Mouse (Mus musculus) left cerebral cortex, postnatal 25 days (tissue): ENCODE results near the gene Atp8b4. TPM values are rescaled to one million over a fixed set of nuclear protein-coding genes. Genes with fewer than 3 reads are reported as not detected.

Experiments
- DNase-seq, 2 experiments: peaks; one replicate each; pipeline ENCODE4 v3.0.0; 2022; ENCODE audit warnings: low spot score in 2 of 2, mixed read lengths in 1 of 2
- intact Hi-C: fragments of 180-260 bp; cut with DNase I; formaldehyde crosslinking; loops from one replicate; pipeline ENCODE4 v1.15.1; 2025
- total RNA-seq, 2 experiments: library from RNA; stranded (reverse); gene quantifications; 2 replicates each; pipeline ENCODE4 v1.2.3; 2021

The Atp8b4 gene
- total RNA-seq, 2 experiments from 2014 or later: not detected

GRCm38 (mm10) chr2:126380300-126380699, 120.2 kb downstream of the Atp8b4 start:
- DNase-seq: no peak
- intact Hi-C loops: no loop called here

GRCm38 (mm10) chr2:126371634-126372033, 128.8 kb downstream of the Atp8b4 start:
- intact Hi-C loops: no loop called here

GRCm38 (mm10) chr2:126369815-126370214, 130.7 kb downstream of the Atp8b4 start:
- no peak for DNase-seq
- intact Hi-C loops: no loop called here

More at GRCm38 (mm10) chr2:126371634-126372033, 128.8 kb downstream of the Atp8b4 start:
- DNase-seq: no peak

GRCm38 (mm10) chr2:126363745-126364725, 136.4 kb downstream of the Atp8b4 start:
- no peak for DNase-seq
- intact Hi-C loops: loop anchor here (1.0 to 5.0 kb wide), 3 partner anchors 212 to 471 kb away; partner anchors contain the start of genes Dtwd1 and Fam227b

GRCm38 (mm10) chr2:126363050-126363744, 137.3 kb downstream of the Atp8b4 start:
- intact Hi-C loops: loop anchor here (1.0 to 5.0 kb wide), 3 partner anchors 211 to 470 kb away; partner anchors contain the start of genes Dtwd1 and Fam227b
- DNase-seq: peak; percentile 76 to 85

GRCm38 (mm10) chr2:126361131-126361810, 139.2 kb downstream of the Atp8b4 start:
- intact Hi-C loops: loop anchor here (5.0 kb wide), 2 partner anchors 209 to 354 kb away; partner anchors contain the start of genes Dtwd1 and Fam227b
- DNase-seq: no peak

- intact Hi-C loops: loop anchor here (5.0 kb wide), 2 partner anchors 208 to 353 kb away; partner anchors contain the start of genes Dtwd1 and Fam227b
- DNase-seq: no peak
Measured at GRCm38 (mm10) chr2:126360688-126361087, 139.8 kb downstream of the Atp8b4 start.

GRCm38 (mm10) chr2:126359965-126360364, 140.5 kb downstream of the Atp8b4 start:
- intact Hi-C loops: loop anchor here (5.0 kb wide), 2 partner anchors 208 to 353 kb away; partner anchors contain the start of genes Dtwd1 and Fam227b
- no peak for DNase-seq

GRCm38 (mm10) chr2:126359278-126359677, 141.2 kb downstream of the Atp8b4 start:
- intact Hi-C loops: no loop called here
- DNase-seq: no peak

GRCm38 (mm10) chr2:126358741-126359140, 141.7 kb downstream of the Atp8b4 start:
- no peak for DNase-seq
- intact Hi-C loops: no loop called here

GRCm38 (mm10) chr2:126355259-126355658, 145.2 kb downstream of the Atp8b4 start:
- no peak for DNase-seq
- intact Hi-C loops: no loop called here

- intact Hi-C loops: no loop called here
Measured at GRCm38 (mm10) chr2:126351811-126352210, 148.7 kb downstream of the Atp8b4 start.

GRCm38 (mm10) chr2:126343026-126343593, 157.4 kb downstream of the Atp8b4 start:
- no peak for DNase-seq
- intact Hi-C loops: no loop called here

More at GRCm38 (mm10) chr2:126351811-126352210, 148.7 kb downstream of the Atp8b4 start:
- no peak for DNase-seq

- intact Hi-C loops: no loop called here
- no peak for DNase-seq
Measured at GRCm38 (mm10) chr2:126341521-126341920, 159.0 kb downstream of the Atp8b4 start.

GRCm38 (mm10) chr2:126340201-126340600, 160.3 kb downstream of the Atp8b4 start:
- DNase-seq: no peak
- intact Hi-C loops: no loop called here

GRCm38 (mm10) chr2:126339516-126339915, 161.0 kb downstream of the Atp8b4 start:
- intact Hi-C loops: no loop called here
- DNase-seq: no peak

- intact Hi-C loops: no loop called here
- DNase-seq: no peak
Measured at GRCm38 (mm10) chr2:126337143-126337542, 163.3 kb downstream of the Atp8b4 start.

- intact Hi-C loops: no loop called here
- no peak for DNase-seq
Measured at GRCm38 (mm10) chr2:126331794-126332193, 168.7 kb downstream of the Atp8b4 start.

- intact Hi-C loops: no loop called here
- DNase-seq: no peak
Measured at GRCm38 (mm10) chr2:126323206-126323605, 177.3 kb downstream of the Atp8b4 start.
